Mouse (Mus musculus) heart, embryonic 14.5 days (tissue): ENCODE measurements around the gene Psmg1. TPM values are rescaled to one million over a fixed set of nuclear protein-coding genes. Genes with fewer than 3 reads are reported as not detected.
"Not testable (repeated sequence)": the region's sequence is repeated elsewhere in the genome, so short reads cannot be mapped to it uniquely, and the experiment has no call there.

ENCODE experiments used
- ATAC-seq: fragments of 200-750 bp; cut with Nextera tagmentation; 2 replicates; pipeline ENCODE4 v1.8.0; 2017; ENCODE audit warnings: low read depth, moderate TSS enrichment; ENCODE audit not compliant: insufficient number of reproducible peaks, insufficient read depth, low FRiP score
- H3K27ac ChIP-seq, 2 experiments: fragments of 200-500 bp in 1 of 2; fragments of 300-500 bp in 1 of 2; sonication (generic) in 1 of 2; replicated peaks in 1 of 2; 2 replicates each; pipeline ENCODE4 v1.5.1; 2012 to 2014; ENCODE audit warnings: low read depth in 2 of 2, low read length in 2 of 2, control low read depth in 1 of 2, mild to moderate bottlenecking in 1 of 2, mixed read lengths in 1 of 2; ENCODE audit not compliant: control insufficient read depth in 1 of 2, insufficient read depth in 1 of 2
- H3K27me3 ChIP-seq: fragments of 300-500 bp; sonication (generic); 2 replicates; pipeline ENCODE4 v1.6.1; 2014; ENCODE audit warnings: mild to moderate bottlenecking, low read length, control low read depth; ENCODE audit not compliant: control insufficient read depth, insufficient read depth
- H3K36me3 ChIP-seq: fragments of 300-500 bp; sonication (generic); 2 replicates; pipeline ENCODE4 v1.6.1; 2014; ENCODE audit warnings: mild to moderate bottlenecking, control low read depth, low read length, mixed read lengths; ENCODE audit not compliant: control insufficient read depth, insufficient read depth
- H3K4me1 ChIP-seq, 2 experiments: fragments of 200-500 bp in 1 of 2; fragments of 300-500 bp in 1 of 2; sonication (generic) in 1 of 2; 2 replicates each; pipeline ENCODE4 v1.6.1; 2012 to 2014; ENCODE audit warnings: low read length in 2 of 2, control low read depth in 1 of 2, mixed read lengths in 1 of 2; ENCODE audit not compliant: control insufficient read depth in 2 of 2, insufficient read depth in 2 of 2
- H3K4me2 ChIP-seq: fragments of 300-500 bp; sonication (generic); 2 replicates; pipeline ENCODE4 v1.6.1; 2014; ENCODE audit warnings: mild to moderate bottlenecking, low read length
- H3K4me3 ChIP-seq, 2 experiments: fragments of 200-500 bp in 1 of 2; fragments of 300-500 bp in 1 of 2; sonication (generic) in 1 of 2; 2 replicates each; pipeline ENCODE4 v1.5.1; 2012 to 2014; ENCODE audit warnings: low read length in 2 of 2, mild to moderate bottlenecking in 2 of 2, control low read depth in 1 of 2, low read depth in 1 of 2, moderate library complexity in 1 of 2; ENCODE audit not compliant: control insufficient read depth in 1 of 2, insufficient read depth in 1 of 2
- H3K9ac ChIP-seq: fragments of 300-500 bp; sonication (generic); 2 replicates; pipeline ENCODE4 v1.6.1; 2014; ENCODE audit warnings: mild to moderate bottlenecking, low read length
- H3K9me3 ChIP-seq: fragments of 300-500 bp; sonication (generic); 2 replicates; pipeline ENCODE4 v1.6.1; 2016; ENCODE audit warnings: low read length, control low read depth; ENCODE audit not compliant: control insufficient read depth
- WGBS: fragments of 180-500 bp; shearing (Covaris S2); extraction: QIAGEN DNeasy Blood & Tissue Kit; methylation state at CpG from one replicate; pipeline ENCODE4 v1.1.7; 2014; 5-methylcytosine and 5-hydroxymethylcytosine counted together
- polyA plus RNA-seq: library from polyadenylated mRNA; unstranded; fragments of >200 nt; fragmentation: Nextera tagmentation; extraction: Ambion mirVana; gene quantifications from 2 replicates; pipeline ENCODE4 v1.2.1, GENCODE M21; 2014

Psmg1 gene
- polyA plus RNA-seq, 1 experiment from 2014 or later, result 66.8 TPM

DNA sequence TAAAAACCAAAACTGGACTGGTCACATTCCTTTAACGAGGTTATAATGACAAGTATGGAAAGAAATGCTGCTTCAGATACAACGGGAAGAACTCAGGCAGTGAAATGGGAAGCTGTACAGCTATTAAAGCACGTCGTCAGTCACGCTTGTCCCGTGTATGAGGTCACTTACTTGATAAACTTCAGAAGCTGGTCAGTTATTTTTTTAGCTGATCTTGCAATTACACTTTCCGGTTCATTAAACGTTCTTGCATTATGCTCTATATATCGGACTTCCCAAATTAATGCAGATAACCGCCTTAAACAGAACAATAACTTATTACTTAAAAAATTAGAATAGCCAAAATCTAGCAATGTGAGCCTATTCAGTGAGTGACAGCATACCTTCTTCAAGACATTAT lies 30.3 kb upstream of the Psmg1 start:
- Histone ChIP-seq H3K4me3 (no peak overlapping the region), H3K27ac (no peak overlapping the region), H3K27me3 (no peaks in the 10 kb centered on the region), H3K9me3 (no peaks in the 10 kb centered on the region), H3K9ac (no peak overlapping the region), H3K36me3 (peaks cover 93% of the 10 kb centered on the region), H3K4me1 (no peaks in the 10 kb centered on the region), H3K4me2 (no peak overlapping the region)
- no peak for ATAC-seq
- 80% methylated on average over 10 of the region's 10 CpGs for WGBS

DNA sequence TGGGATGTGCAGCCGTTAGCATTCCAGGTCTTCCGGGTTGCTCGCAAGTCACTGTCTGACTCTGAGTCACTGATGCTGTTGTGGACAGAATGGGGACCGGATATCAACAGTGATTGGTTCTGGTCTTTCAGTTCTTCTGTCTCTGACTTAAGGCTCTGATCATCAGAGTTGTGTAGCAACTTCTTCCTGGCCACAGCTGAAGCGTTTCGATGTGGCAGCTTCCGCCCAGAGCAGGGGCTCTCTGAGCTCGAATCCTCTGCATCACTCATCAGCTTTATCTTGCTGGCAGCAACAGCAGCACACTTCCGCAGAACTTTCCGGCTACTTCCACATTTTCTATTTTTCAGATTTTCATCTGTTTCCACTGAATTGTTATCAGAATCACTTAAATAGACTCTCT lies 18.4 kb upstream of the Psmg1 start:
- not testable (repeated sequence) for H3K9ac ChIP-seq, H3K4me3 ChIP-seq, ATAC-seq, H3K4me2 ChIP-seq, H3K27me3 ChIP-seq, H3K9me3 ChIP-seq, H3K4me1 ChIP-seq, H3K27ac ChIP-seq
- H3K36me3 ChIP-seq, result peaks cover 38% of the 10 kb centered on the region
- WGBS, result no CpG with 5 or more reads among the region's 10 CpGs

GRCm38 (mm10) chr16:96004278-96004677 lies 13.5 kb upstream of the Psmg1 start:
- not testable (repeated sequence) for H3K4me3 ChIP-seq, H3K9ac ChIP-seq, H3K27ac ChIP-seq, H3K4me2 ChIP-seq, H3K4me1 ChIP-seq, ATAC-seq, H3K9me3 ChIP-seq, H3K27me3 ChIP-seq
- no CpG with 5 or more reads among the region's 10 CpGs for WGBS
- H3K36me3 ChIP-seq, result peaks cover 56% of the 10 kb centered on the region

DNA sequence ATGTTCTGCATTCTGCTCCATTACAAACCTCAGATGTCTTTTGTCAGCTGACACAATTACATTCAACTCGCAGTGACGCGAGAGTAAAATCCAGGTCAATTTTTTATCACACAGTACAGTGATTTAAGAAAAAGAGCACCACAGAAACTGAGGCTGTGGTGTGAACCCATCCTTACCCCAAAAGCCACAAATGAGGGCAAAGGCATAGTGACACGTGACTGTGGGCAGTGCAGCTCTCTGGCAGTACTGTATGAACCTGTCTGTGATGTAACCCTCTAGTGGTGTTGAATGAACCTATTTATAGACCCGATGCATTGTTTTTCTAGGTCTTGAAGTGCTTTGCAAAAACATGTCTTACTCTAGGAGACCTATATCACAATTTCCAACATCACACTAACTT lies 8.5 kb upstream of the Psmg1 start:
- WGBS, result 62% methylated on average over 5 of the region's 5 CpGs
- ATAC-seq, result no peak
- H3K36me3 ChIP-seq, result peaks cover 68% of the 10 kb centered on the region

DNA sequence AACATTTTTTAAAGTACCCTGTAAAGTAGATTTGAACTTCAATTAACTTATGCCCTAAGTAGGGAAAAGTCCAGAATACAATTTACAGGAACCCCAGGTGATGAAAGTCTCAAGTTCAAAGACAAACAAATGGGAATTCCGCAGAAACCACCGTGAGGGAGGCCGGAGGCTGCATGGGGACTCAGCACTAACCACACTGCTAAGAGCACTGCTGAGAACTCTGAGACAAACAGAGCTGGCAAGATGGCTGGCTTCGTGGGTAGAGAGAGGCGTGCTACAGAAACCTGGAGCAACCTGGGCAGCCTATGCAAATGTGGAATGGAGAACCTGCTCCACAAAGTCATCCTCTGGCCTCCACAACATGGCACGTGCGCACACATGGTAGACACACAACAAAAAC lies 5.4 kb upstream of the Psmg1 start:
- Histone ChIP-seq H3K4me1 (peaks cover 4 to 17% of the 10 kb centered on the region in 2 experiments; a peak in 1 of 4 replicates), H3K27me3 (no peaks in the 10 kb centered on the region), H3K36me3 (peaks cover 66% of the 10 kb centered on the region), H3K9me3 (no peaks in the 10 kb centered on the region), H3K4me2 (no peak overlapping the region), H3K9ac (no peak overlapping the region), H3K4me3 (no peak overlapping the region), H3K27ac (no peak overlapping the region)
- 81% methylated on average over 7 of the region's 7 CpGs for WGBS
- no peak for ATAC-seq

More for the DNA sequence above, 8.5 kb upstream of the Psmg1 start:
- Histone ChIP-seq H3K4me2 (no peak overlapping the region), H3K27me3 (no peaks in the 10 kb centered on the region), H3K4me3 (no peak overlapping the region), H3K4me1 (peaks cover 4 to 9% of the 10 kb centered on the region in 2 experiments; a peak in 1 of 4 replicates), H3K9me3 (no peaks in the 10 kb centered on the region), H3K9ac (no peak overlapping the region), H3K27ac (no peak overlapping the region)

GRCm38 (mm10) chr16:95994576-95994975 lies 3.8 kb upstream of the Psmg1 start:
- 91% methylated on average over 4 of the region's 4 CpGs for WGBS

DNA sequence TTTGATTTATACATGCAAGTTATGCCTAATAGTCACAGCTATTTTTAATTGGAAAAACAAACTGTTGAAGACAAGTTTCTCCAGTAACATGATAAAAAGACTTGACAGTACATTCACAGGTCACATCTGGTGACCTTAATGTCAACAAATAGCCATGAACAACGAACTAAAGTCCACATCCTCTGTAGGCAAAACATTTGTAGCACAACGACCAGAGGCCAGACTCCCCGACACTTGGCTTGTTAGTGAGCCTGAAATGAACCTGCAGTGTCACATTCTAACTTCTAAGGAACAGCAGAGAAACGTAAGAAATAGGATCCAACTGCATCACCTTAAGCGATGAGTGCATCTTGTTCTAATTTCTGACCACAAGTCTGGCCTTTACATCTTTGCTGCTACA lies 1.8 kb upstream of the Psmg1 start:
- Histone ChIP-seq H3K36me3 (peaks cover 46% of the 10 kb centered on the region), H3K9me3 (no peaks in the 10 kb centered on the region), H3K9ac (no peak overlapping the region)

More at GRCm38 (mm10) chr16:95994576-95994975, 3.8 kb upstream of the Psmg1 start:
- H3K4me3 ChIP-seq, H3K4me2 ChIP-seq, H3K9me3 ChIP-seq, ATAC-seq, H3K9ac ChIP-seq, H3K27me3 ChIP-seq, H3K27ac ChIP-seq: not testable (repeated sequence)
- H3K4me1 ChIP-seq, result peaks cover 6 to 18% of the 10 kb centered on the region in 2 experiments; a peak in 3 of 4 replicates
- H3K36me3 ChIP-seq, result peaks cover 52% of the 10 kb centered on the region

More for the DNA sequence above, 1.8 kb upstream of the Psmg1 start:
- Histone ChIP-seq H3K27ac (no peak overlapping the region), H3K4me1 (peaks cover 3 to 13% of the 10 kb centered on the region in 2 experiments; a peak in 3 of 4 replicates), H3K4me2 (no peak overlapping the region), H3K27me3 (no peaks in the 10 kb centered on the region), H3K4me3 (no peak overlapping the region)
- no peak for ATAC-seq
- WGBS, result 72% methylated on average over 5 of the region's 5 CpGs
